Mouse (Mus musculus) liver, postnatal 0 days (tissue): ENCODE measurements around the gene Sec14l4. TPM values are rescaled to one million over a fixed set of nuclear protein-coding genes. Genes with fewer than 3 reads are reported as not detected.

Source experiments
- ATAC-seq: fragments of 200-750 bp; cut with Nextera tagmentation; 2 replicates; pipeline ENCODE4 v1.8.0; 2017; ENCODE audit warnings: mild to moderate bottlenecking, moderate library complexity
- DNase-seq: peaks from one replicate; pipeline ENCODE4 v3.0.0-alpha.2; 2016
- H3K27ac ChIP-seq: fragments of 300-500 bp; sonication (generic); 2 replicates; pipeline ENCODE4 v1.5.1; 2014; ENCODE audit warnings: antibody characterized with exemption, moderate library complexity, mild to moderate bottlenecking, low read depth
- H3K27me3 ChIP-seq: fragments of 300-500 bp; sonication (generic); 2 replicates; pipeline ENCODE4 v1.6.1; 2014; ENCODE audit warnings: low read length, control low read depth, mixed read lengths; ENCODE audit not compliant: insufficient read depth
- H3K36me3 ChIP-seq: fragments of 300-500 bp; sonication (generic); replicated peaks from 2 replicates; pipeline ENCODE4 v1.6.1; 2014; ENCODE audit warnings: mild to moderate bottlenecking, control low read depth, low read length, moderate library complexity, mixed read lengths; ENCODE audit not compliant: insufficient read depth
- H3K4me1 ChIP-seq: fragments of 300-500 bp; sonication (generic); 2 replicates; pipeline ENCODE4 v1.6.1; 2014; ENCODE audit warnings: antibody characterized with exemption, mild to moderate bottlenecking, control low read depth; ENCODE audit not compliant: insufficient read depth
- H3K4me2 ChIP-seq: fragments of 300-500 bp; sonication (generic); 2 replicates; pipeline ENCODE4 v1.6.1; 2014; ENCODE audit warnings: low read depth, mild to moderate bottlenecking, low read length, moderate library complexity, mixed read lengths
- H3K4me3 ChIP-seq: fragments of 300-500 bp; sonication (generic); 2 replicates; pipeline ENCODE4 v1.5.1; 2014; ENCODE audit warnings: low read depth, low read length
- H3K9ac ChIP-seq: fragments of 300-500 bp; sonication (generic); replicated peaks from 2 replicates; pipeline ENCODE4 v1.6.1; 2014; ENCODE audit warnings: mild to moderate bottlenecking, moderate library complexity
- H3K9me3 ChIP-seq: fragments of 300-500 bp; sonication (generic); 2 replicates; pipeline ENCODE4 v1.6.1; 2016; ENCODE audit warnings: mild to moderate bottlenecking, control low read depth, low read length, mixed read lengths
- CTCF ChIP-seq: sonication (generic); IDR thresholded peaks from 2 replicates; pipeline ENCODE4 v1.5.1; 2016; ENCODE audit warnings: antibody characterized with exemption, low read depth
- EP300 ChIP-seq: IDR thresholded peaks from 2 replicates; pipeline ENCODE4 v1.6.1; 2016; ENCODE audit warnings: antibody characterized with exemption, low read depth, mild to moderate bottlenecking
- WGBS: fragments of 180-500 bp; shearing (Covaris S2); extraction: QIAGEN DNeasy Blood & Tissue Kit; methylation state at CpG from one replicate; pipeline ENCODE4 v1.1.7; 2014; ENCODE audit not compliant: insufficient replicate concordance; 5-methylcytosine and 5-hydroxymethylcytosine counted together
- polyA plus RNA-seq: library from polyadenylated mRNA; unstranded; fragments of >200 nt; fragmentation: Nextera tagmentation; extraction: Ambion mirVana; gene quantifications from 2 replicates; pipeline ENCODE4 v1.2.1, GENCODE M21; 2015

The Sec14l4 gene
- polyA plus RNA-seq, 1 experiment from 2014 or later: 12.1 TPM

- WGBS: 87% methylated on average over 4 of the region's 4 CpGs
- no peaks in the 10 kb centered on the region for H3K36me3 ChIP-seq
- H3K4me1 ChIP-seq: no peaks in the 10 kb centered on the region
- TF ChIP-seq CTCF (no peak), EP300 (no peak)
- ATAC-seq (no peak), DNase-seq (no peak)
- H3K4me3 ChIP-seq: no peak overlapping the region
- no peak overlapping the region for H3K27ac ChIP-seq
- no peak overlapping the region for H3K4me2 ChIP-seq
- H3K27me3 ChIP-seq: 0 out of 2 replicates have a peak, but pooled peaks cover 3% of the 10 kb centered on the region
- no peak overlapping the region for H3K9ac ChIP-seq
- no peaks in the 10 kb centered on the region for H3K9me3 ChIP-seq
Observed at GRCm38 (mm10) chr11:4062523-4062922, 31.3 kb downstream of the Sec14l4 start.

DNA sequence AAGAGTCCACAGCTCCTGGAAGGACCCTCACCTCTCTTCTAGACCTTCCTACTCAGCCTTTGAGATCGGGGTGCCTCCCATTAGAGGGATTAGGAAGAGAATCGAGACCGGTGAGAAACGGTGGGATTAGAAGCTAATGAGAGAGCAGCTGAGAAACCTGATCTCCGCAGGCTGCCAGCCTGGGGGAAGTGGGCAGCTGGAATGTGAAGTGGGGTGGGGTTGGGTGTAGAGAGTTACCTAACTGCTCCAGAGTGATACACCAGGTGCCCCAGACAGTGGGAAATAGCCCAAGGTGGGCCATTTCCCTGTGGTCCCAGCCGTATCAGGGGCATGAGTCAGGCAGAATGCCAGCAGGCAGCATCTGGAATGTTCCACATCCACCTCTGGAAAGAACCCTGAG lies 31.7 kb downstream of the Sec14l4 start:
- Histone ChIP-seq H3K9me3 (no peaks in the 10 kb centered on the region), H3K9ac (no peak overlapping the region), H3K27me3 (0 out of 2 replicates have a peak, but pooled peaks cover 3% of the 10 kb centered on the region), H3K36me3 (no peaks in the 10 kb centered on the region), H3K4me1 (no peaks in the 10 kb centered on the region), H3K4me2 (no peak overlapping the region), H3K27ac (no peak overlapping the region), H3K4me3 (no peak overlapping the region)
- ATAC-seq (no peak), DNase-seq (no peak)
- WGBS: 52% methylated on average over 6 of the region's 6 CpGs
- no peak for TF ChIP-seq CTCF
- TF ChIP-seq EP300: no peak

- Histone ChIP-seq H3K4me2 (no peak within 1 kb of the TSS), H3K9ac (no peak within 1 kb of the TSS), H3K9me3 (no peaks in the 10 kb centered on the region), H3K4me3 (no peak within 1 kb of the TSS), H3K36me3 (no peaks in the 10 kb centered on the region), H3K27me3 (0 out of 2 replicates have a peak, but pooled peaks cover 3% of the 10 kb centered on the region), H3K27ac (no peak within 1 kb of the TSS), H3K4me1 (no peaks in the 10 kb centered on the region)
- ATAC-seq (no peak), DNase-seq (no peak)
- TF ChIP-seq CTCF (no peak), EP300 (no peak)
- WGBS: 49% methylated on average over 5 of the region's 5 CpGs
Observed at GRCm38 (mm10) chr11:4064627-4065122, 33.4 kb downstream of the Sec14l4 start, which contains the start of gene Sec14l3. Gene Sec14l3, plus strand, starts transcription at chr11:4064841.

DNA sequence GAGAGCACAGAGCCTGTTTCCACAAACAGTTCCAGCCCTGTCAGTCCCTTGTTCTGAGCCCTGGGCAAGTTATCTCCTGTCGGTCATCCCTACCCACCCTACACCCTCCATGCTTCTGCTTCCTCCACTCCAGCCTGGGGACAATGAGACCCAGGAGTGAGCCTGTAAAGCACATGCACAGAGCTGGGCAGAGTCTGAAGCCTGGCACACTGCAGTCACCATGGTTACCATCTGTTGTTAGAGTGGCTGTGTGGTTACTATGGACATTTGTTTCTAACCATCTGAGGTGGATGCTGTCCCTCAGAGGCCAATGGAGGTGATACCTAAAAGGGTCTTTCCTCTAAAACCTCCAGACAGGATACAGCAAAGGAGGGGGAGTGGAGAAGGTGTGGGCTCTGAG lies 38.4 kb downstream of the Sec14l4 start:
- no peak for ATAC-seq
- WGBS: 57% methylated on average over 1 of the region's 1 CpGs
- H3K27me3 ChIP-seq: 0 out of 2 replicates have a peak, but pooled peaks cover under 1% of the 10 kb centered on the region

GRCm38 (mm10) chr11:4076633-4077032 lies 45.4 kb downstream of the Sec14l4 start:
- Histone ChIP-seq H3K9me3 (no peaks in the 10 kb centered on the region), H3K4me3 (no peak overlapping the region), H3K27me3 (no peaks in the 10 kb centered on the region), H3K4me2 (no peak overlapping the region), H3K27ac (no peak overlapping the region), H3K9ac (no peak overlapping the region), H3K4me1 (no peaks in the 10 kb centered on the region), H3K36me3 (no peaks in the 10 kb centered on the region)
- ATAC-seq: no peak
- peak; percentile 76 for DNase-seq
- TF ChIP-seq EP300: no peak
- no peak for TF ChIP-seq CTCF
- 14% methylated on average over 8 of the region's 8 CpGs for WGBS

More for the DNA sequence above, 38.4 kb downstream of the Sec14l4 start:
- TF ChIP-seq CTCF (no peak), EP300 (no peak)
- H3K4me2 ChIP-seq: no peak overlapping the region
- no peaks in the 10 kb centered on the region for H3K9me3 ChIP-seq
- no peak overlapping the region for H3K27ac ChIP-seq
- DNase-seq: no peak
- no peak overlapping the region for H3K9ac ChIP-seq
- H3K4me3 ChIP-seq: no peak overlapping the region
- no peaks in the 10 kb centered on the region for H3K4me1 ChIP-seq
- H3K36me3 ChIP-seq: no peaks in the 10 kb centered on the region

DNA sequence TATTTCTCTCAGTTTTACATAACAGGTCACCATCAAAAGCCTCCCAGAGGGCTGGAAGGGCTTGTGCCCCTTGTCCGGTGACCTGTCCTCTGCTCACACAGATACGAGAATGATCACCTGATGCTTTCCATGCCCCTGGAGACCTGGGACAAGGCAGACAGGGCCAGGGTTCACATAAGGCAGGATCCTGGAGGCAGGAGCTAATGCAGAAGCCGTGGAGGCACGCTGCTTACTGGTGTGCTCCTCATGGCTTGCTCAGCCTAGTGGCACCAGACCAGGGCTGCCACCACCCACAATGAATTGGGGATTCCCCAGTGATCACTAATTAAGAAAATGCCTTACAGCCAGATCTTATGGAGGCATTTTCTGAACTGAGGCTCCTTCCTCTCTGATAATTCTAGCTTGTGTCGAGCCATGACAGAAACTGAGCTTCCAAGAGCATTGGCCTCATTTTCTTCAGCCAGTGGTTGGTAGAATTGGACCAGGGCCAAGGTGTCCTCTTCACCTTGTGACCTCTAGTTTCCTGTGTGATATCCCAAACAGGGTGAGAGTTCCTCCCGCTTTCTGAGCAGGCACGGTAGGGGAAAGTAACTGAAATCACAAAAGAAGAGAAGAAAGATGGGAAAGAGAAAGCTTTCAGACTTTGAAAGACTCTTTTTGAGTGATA lies 47.1 kb downstream of the Sec14l4 start:
- Histone ChIP-seq H3K4me1 (no peaks in the 10 kb centered on the region), H3K4me3 (no peak overlapping the region), H3K36me3 (no peaks in the 10 kb centered on the region), H3K9me3 (no peaks in the 10 kb centered on the region), H3K4me2 (no peak overlapping the region), H3K27ac (no peak overlapping the region), H3K9ac (no peak overlapping the region), H3K27me3 (no peaks in the 10 kb centered on the region)
- TF ChIP-seq CTCF: no peak
- no peak for TF ChIP-seq EP300
- ATAC-seq (no peak), DNase-seq (no peak)
- WGBS: 62% methylated on average over 7 of the region's 7 CpGs
